Mouse (Mus musculus) hindbrain, postnatal 0 days (tissue): ENCODE data around the gene Entpd6. TPM values are rescaled to one million over a fixed set of nuclear protein-coding genes. Genes with fewer than 3 reads are reported as not detected.

ENCODE experiments used
- ATAC-seq: fragments of 200-750 bp; cut with Nextera tagmentation; 2 replicates; pipeline ENCODE4 v1.8.0; 2017; ENCODE audit warnings: mild to moderate bottlenecking, moderate TSS enrichment, moderate library complexity
- DNase-seq: peaks from one replicate; pipeline ENCODE4 v3.0.0-alpha.2; 2015; ENCODE audit warnings: low spot score
- H3K27ac ChIP-seq: fragments of 300-500 bp; sonication (generic); 2 replicates; pipeline ENCODE4 v1.5.1; 2014; ENCODE audit warnings: mild to moderate bottlenecking
- H3K27me3 ChIP-seq: fragments of 300-500 bp; sonication (generic); 2 replicates; pipeline ENCODE4 v1.6.1; 2014; ENCODE audit warnings: low read length, mixed read lengths; ENCODE audit not compliant: insufficient read depth
- H3K36me3 ChIP-seq: fragments of 300-500 bp; sonication (generic); 2 replicates; pipeline ENCODE4 v1.6.1; 2014; ENCODE audit warnings: low read length, mixed read lengths; ENCODE audit not compliant: insufficient read depth
- H3K4me1 ChIP-seq: fragments of 300-500 bp; sonication (generic); 2 replicates; pipeline ENCODE4 v1.6.1; 2014; ENCODE audit warnings: antibody characterized with exemption, low read length, mixed read lengths; ENCODE audit not compliant: insufficient read depth
- H3K4me2 ChIP-seq: fragments of 300-500 bp; sonication (generic); 2 replicates; pipeline ENCODE4 v1.6.1; 2014; ENCODE audit warnings: low read depth, mild to moderate bottlenecking, low read length, moderate library complexity, mixed read lengths
- H3K4me3 ChIP-seq: fragments of 300-500 bp; sonication (generic); 2 replicates; pipeline ENCODE4 v1.5.1; 2014; ENCODE audit warnings: low read length
- H3K9ac ChIP-seq: fragments of 300-500 bp; sonication (generic); replicated peaks from 2 replicates; pipeline ENCODE4 v1.6.1; 2014; ENCODE audit warnings: mild to moderate bottlenecking, low read length, moderate library complexity, mixed read lengths
- H3K9me3 ChIP-seq: fragments of 300-500 bp; sonication (generic); 2 replicates; pipeline ENCODE4 v1.6.1; 2016; ENCODE audit warnings: low read length, mixed read lengths
- CTCF ChIP-seq: IDR thresholded peaks from 2 replicates; pipeline ENCODE4 v1.5.1; 2016; ENCODE audit warnings: antibody characterized with exemption, control low read depth, low read depth
- WGBS: fragments of 180-500 bp; shearing (Covaris S2); extraction: QIAGEN DNeasy Blood & Tissue Kit; methylation state at CpG from one replicate; pipeline ENCODE4 v1.1.7; 2014; 5-methylcytosine and 5-hydroxymethylcytosine counted together
- polyA plus RNA-seq: library from polyadenylated mRNA; unstranded; fragments of >200 nt; fragmentation: Nextera tagmentation; extraction: Ambion mirVana; gene quantifications from 2 replicates; pipeline ENCODE4 v1.2.1, GENCODE M21; 2015
- total RNA-seq: library from RNA; depleted of rRNA; stranded (reverse); fragments of >200 nt; gene quantifications from 2 replicates; pipeline ENCODE4 v1.2.3, GENCODE M21; 2014; rRNA removed

Gene Entpd6
- total RNA-seq = 91.4 and 97.1 TPM in 2 replicates
- polyA plus RNA-seq = 76.8 and 79.5 TPM in 2 replicates

DNA sequence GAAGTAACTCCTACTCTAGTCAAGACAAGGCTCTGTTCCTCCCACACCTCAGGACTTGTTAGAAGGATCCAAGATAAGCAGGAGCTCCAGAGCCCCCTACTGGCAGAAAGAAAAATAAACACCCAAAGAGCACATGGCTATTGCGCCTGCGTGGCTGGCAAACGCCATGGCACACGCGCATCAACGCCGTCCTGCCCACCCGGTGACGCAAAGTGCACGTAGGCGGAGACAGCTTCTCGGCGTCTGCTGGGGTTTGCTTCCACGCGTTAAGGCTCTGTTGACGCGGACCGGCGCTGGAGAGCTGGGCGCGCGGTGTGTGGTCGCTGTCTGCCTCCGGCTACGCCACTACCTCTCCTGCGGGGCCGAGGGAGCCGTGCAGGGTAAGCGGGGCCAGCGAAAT is at the start of gene Entpd6:
Gene Entpd6, plus strand, starts transcription at position 189 of the 400 bp plus-strand sequence.
- H3K36me3 ChIP-seq = peaks cover 12% of the 10 kb centered on the region; the same call in 1 of the 2 replicates
- TF ChIP-seq CTCF = peak; percentile 91
- peak within 1 kb of the TSS; percentile 94 for H3K4me2 ChIP-seq
- H3K9me3 ChIP-seq = no peaks in the 10 kb centered on the region
- peak within 1 kb of the TSS; percentile 73 for H3K9ac ChIP-seq
- H3K27ac ChIP-seq = peak within 1 kb of the TSS; percentile 86
- peaks cover 8% of the 10 kb centered on the region for H3K4me1 ChIP-seq
- under 1% methylated on average over 30 of the region's 30 CpGs for WGBS
- DNase-seq (peak; percentile 98), ATAC-seq (peak; percentile 97)
- peak within 1 kb of the TSS; percentile 67 for H3K4me3 ChIP-seq
- H3K27me3 ChIP-seq = peaks cover 10% of the 10 kb centered on the region; the same call in 1 of the 2 replicates

DNA sequence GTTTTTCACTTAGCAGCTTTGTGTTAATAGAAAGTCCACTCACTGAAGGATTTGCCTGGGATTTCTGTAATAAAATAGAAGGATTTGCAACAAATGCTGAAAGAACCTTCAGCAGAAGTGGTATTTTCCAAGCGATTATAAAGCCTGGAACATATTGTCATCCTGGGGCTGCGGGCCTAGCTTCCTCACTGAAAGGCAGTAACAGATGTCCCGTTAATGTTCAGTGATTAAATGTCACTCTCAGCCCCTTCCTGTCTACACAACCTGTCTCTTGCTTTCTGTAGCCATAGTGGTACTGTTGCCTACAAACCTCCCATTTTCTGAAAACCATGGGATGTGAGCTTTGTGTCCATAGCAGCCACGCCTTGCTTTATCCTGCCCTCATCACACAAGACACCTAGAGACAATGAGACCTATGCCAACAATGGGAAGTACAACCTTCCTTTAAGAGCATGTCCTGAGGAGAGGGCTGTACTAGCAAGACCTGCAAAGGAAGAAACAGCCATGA is 36.6 kb upstream of the Entpd6 start:
- no peak for DNase-seq

DNA sequence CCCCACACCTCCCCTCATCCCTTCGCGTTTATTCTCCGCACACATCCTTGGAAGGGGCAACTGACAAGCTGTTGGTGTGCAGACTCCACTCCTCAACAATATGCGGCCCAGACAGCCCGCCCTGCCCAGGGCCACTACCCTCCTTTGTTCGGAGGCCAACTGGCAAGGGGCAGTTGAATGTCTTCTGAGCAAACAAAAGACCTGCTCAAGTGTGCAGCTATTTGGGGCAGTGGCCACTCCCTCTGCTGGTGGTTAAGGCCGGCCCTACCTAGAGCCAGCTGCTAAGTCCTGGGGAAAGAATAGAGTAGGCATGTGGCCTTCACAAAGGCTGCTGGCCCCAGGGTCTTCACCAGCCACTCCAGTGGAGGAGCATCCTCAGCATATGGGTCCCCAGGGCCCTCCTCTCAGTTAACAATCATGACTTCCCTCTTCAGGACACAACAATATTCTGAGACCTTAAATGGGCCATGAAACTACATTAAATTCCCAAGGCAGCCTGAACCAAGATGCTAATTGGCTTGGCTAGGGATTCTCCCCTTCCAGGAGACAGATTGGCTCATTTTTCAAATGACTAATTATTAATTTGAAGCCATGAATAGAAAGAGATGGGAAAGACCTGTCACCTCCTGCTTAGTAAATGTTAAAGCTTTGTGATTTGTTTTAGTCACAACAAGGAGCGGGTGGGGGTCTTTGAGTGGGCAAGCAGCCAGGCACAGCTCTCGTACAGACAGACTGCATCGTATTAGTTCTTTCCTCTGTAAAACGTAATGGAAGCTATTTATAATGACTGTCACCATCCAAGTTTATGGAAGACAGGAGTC is 12.9 kb upstream of the Entpd6 start:
- Histone ChIP-seq H3K4me3 (no peak overlapping the region), H3K36me3 (no peaks in the 10 kb centered on the region), H3K4me1 (no peaks in the 10 kb centered on the region), H3K9ac (no peak overlapping the region), H3K27me3 (0 out of 2 replicates have a peak, but pooled peaks cover 4% of the 10 kb centered on the region), H3K27ac (no peak overlapping the region), H3K4me2 (0 out of 2 replicates have a peak overlapping the region, but pooled peaks have one; percentile 22), H3K9me3 (no peaks in the 10 kb centered on the region)
- DNase-seq = peak; percentile 70
- 17% methylated on average over 11 of the region's 11 CpGs for whole genome bisulfite sequencing
- peak; percentile 38; the same call in 1 of the 2 replicates for TF ChIP-seq CTCF
- ATAC-seq = peak; percentile 87

More for the DNA sequence above, 36.6 kb upstream of the Entpd6 start:
- Histone ChIP-seq H3K4me1 (no peaks in the 10 kb centered on the region), H3K4me3 (no peak overlapping the region), H3K27me3 (no peaks in the 10 kb centered on the region), H3K4me2 (no peak overlapping the region), H3K27ac (no peak overlapping the region), H3K9me3 (no peaks in the 10 kb centered on the region), H3K9ac (no peak overlapping the region), H3K36me3 (no peaks in the 10 kb centered on the region)
- TF ChIP-seq CTCF = no peak
- 70% methylated on average over 4 of the region's 4 CpGs for WGBS
- ATAC-seq = no peak

DNA sequence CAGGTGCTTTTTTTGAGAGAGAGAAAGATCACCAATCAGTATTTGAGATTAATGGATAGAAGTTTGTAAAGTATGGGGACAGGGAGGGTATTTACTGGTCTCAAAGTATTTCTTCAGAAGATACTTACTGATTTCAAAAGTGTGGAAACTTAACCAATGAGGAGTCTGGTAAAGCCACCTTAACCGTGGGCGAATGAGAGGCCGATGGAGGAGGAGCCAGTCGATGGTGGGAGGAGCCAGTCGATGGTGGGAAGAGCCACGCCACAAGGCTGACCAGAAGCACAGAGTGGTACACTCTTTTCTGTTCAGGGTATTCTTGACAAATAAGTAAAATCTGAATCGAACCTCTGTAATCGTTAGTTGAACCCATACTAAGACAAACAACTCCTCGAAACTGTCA is 11.0 kb upstream of the Entpd6 start:
- ATAC-seq (no peak), DNase-seq (no peak)
- no peak overlapping the region for H3K4me3 ChIP-seq
- no peak overlapping the region for H3K27ac ChIP-seq
- TF ChIP-seq CTCF = no peak
- H3K9ac ChIP-seq = no peak overlapping the region
- H3K4me1 ChIP-seq = no peaks in the 10 kb centered on the region
- no peak overlapping the region for H3K4me2 ChIP-seq
- H3K27me3 ChIP-seq = 0 out of 2 replicates have a peak, but pooled peaks cover 4% of the 10 kb centered on the region
- no peaks in the 10 kb centered on the region for H3K9me3 ChIP-seq
- 79% methylated on average over 9 of the region's 9 CpGs for WGBS
- no peaks in the 10 kb centered on the region for H3K36me3 ChIP-seq

DNA sequence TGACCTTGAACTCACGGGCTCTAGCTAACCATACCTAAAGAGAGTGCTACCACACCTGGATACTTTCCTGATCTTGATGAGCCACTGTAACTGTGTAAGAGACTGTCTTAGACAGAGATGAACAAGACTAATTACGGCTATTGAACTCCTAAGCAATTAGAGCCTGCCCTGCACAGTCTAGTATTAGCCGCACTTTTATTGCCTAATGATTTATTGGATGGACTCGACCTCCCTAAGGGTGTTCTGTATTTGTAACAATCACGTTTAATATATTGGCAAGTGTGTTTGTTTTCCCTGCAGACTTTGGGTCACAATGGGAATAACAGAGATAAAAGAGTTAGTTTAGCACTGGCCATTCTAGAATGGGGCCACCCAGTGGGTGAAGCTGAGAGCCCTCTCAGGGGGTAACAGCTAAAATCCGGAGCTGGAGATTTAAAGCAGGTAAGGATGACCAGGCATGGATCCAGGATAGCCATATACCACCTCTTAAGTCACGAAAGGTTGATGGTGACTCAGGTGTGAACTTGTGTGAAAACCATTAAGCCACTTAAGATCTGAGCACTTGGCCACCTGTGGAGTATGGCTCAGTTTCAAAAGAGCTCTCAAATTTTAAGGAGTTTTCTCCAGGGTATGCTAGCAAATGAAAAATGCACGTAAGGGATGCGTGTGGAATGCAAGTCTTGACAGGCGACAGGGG is 8.5 kb upstream of the Entpd6 start:
- H3K36me3 ChIP-seq = no peaks in the 10 kb centered on the region
- H3K27ac ChIP-seq = no peak overlapping the region
- H3K4me1 ChIP-seq = no peaks in the 10 kb centered on the region
- 68% methylated on average over 10 of the region's 10 CpGs for WGBS
- H3K9me3 ChIP-seq = no peaks in the 10 kb centered on the region
- no peak for ATAC-seq
- H3K4me2 ChIP-seq = no peak overlapping the region
- DNase-seq = no peak
- peaks cover 4% of the 10 kb centered on the region; the same call in 1 of the 2 replicates for H3K27me3 ChIP-seq
- H3K9ac ChIP-seq = no peak overlapping the region
- TF ChIP-seq CTCF = no peak
- no peak overlapping the region for H3K4me3 ChIP-seq

DNA sequence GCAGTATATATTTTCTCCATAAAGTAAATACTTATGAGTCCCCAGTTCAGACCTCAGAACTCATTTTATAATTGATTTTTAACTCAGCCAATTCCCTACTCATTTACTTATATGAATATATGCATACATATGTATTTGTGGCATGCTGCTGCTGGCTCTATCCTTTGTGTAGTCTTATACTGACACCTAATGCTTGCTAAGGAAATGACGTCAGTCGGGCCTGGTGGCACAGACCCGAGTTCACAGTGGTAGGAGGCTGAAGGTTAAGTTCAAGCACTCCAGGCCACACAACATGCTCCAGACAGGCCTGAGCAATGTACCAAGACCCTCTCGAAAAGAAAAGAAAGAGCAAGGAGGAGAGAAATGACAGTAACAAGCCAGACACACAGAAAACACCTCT is 7.4 kb upstream of the Entpd6 start:
- Histone ChIP-seq H3K27me3 (peaks cover 10% of the 10 kb centered on the region; the same call in 1 of the 2 replicates), H3K9ac (no peak overlapping the region), H3K4me3 (no peak overlapping the region), H3K27ac (no peak overlapping the region), H3K9me3 (no peaks in the 10 kb centered on the region), H3K4me1 (no peaks in the 10 kb centered on the region), H3K36me3 (no peaks in the 10 kb centered on the region), H3K4me2 (no peak overlapping the region)
- DNase-seq (peak; percentile 66), ATAC-seq (peak; percentile 82)
- WGBS = 55% methylated on average over 4 of the region's 4 CpGs
- TF ChIP-seq CTCF = peak; percentile 69
